Mouse (Mus musculus) stomach, embryonic 16.5 days (tissue): ENCODE measurements around the gene T. TPM values are rescaled to one million over a fixed set of nuclear protein-coding genes. Genes with fewer than 3 reads are reported as not detected.
"Not testable (repeated sequence)": the region's sequence is repeated elsewhere in the genome, so short reads cannot be mapped to it uniquely, and the experiment has no call there.

ENCODE experiments used
- ATAC-seq: fragments of 200-750 bp; cut with Nextera tagmentation; 2 replicates; pipeline ENCODE4 v1.8.0; 2017; ENCODE audit warnings: moderate number of reproducible peaks, moderate TSS enrichment; ENCODE audit not compliant: insufficient read depth, low FRiP score
- H3K27ac ChIP-seq: fragments of 300-500 bp; sonication (generic); 2 replicates; pipeline ENCODE4 v1.5.1; 2014; ENCODE audit warnings: low read length
- H3K27me3 ChIP-seq: fragments of 300-500 bp; sonication (generic); 2 replicates; pipeline ENCODE4 v1.6.1; 2014; ENCODE audit warnings: low read length, control low read depth, mixed read lengths; ENCODE audit not compliant: control insufficient read depth, insufficient read depth
- H3K36me3 ChIP-seq: fragments of 300-500 bp; sonication (generic); 2 replicates; pipeline ENCODE4 v1.6.1; 2014; ENCODE audit warnings: low read length; ENCODE audit not compliant: control insufficient read depth, insufficient read depth
- H3K4me1 ChIP-seq: fragments of 300-500 bp; sonication (generic); 2 replicates; pipeline ENCODE4 v1.6.1; 2014; ENCODE audit warnings: low read length, control low read depth, mixed read lengths; ENCODE audit not compliant: control insufficient read depth, insufficient read depth
- H3K4me2 ChIP-seq: fragments of 300-500 bp; sonication (generic); 2 replicates; pipeline ENCODE4 v1.6.1; 2014; ENCODE audit warnings: low read depth, low read length, mixed read lengths
- H3K4me3 ChIP-seq: fragments of 300-500 bp; sonication (generic); replicated peaks from 2 replicates; pipeline ENCODE4 v1.5.1; 2014; ENCODE audit warnings: mild to moderate bottlenecking, low read length
- H3K9ac ChIP-seq: fragments of 300-500 bp; sonication (generic); 2 replicates; pipeline ENCODE4 v1.6.1; 2014; ENCODE audit warnings: low read length
- H3K9me3 ChIP-seq: fragments of 300-500 bp; sonication (generic); replicated peaks from 2 replicates; pipeline ENCODE4 v1.6.1; 2016; ENCODE audit warnings: low read length, control low read depth; ENCODE audit not compliant: control insufficient read depth
- WGBS: fragments of 180-500 bp; shearing (Covaris S2); extraction: QIAGEN DNeasy Blood & Tissue Kit; methylation state at CpG from one replicate; pipeline ENCODE4 v1.1.7; 2014; 5-methylcytosine and 5-hydroxymethylcytosine counted together
- polyA plus RNA-seq: library from polyadenylated mRNA; unstranded; fragments of >200 nt; fragmentation: Nextera tagmentation; extraction: Ambion mirVana; gene quantifications from 2 replicates; pipeline ENCODE4 v1.2.1, GENCODE M21; 2015

Gene T
- polyA plus RNA-seq, 1 experiment from 2014 or later: 0.22 TPM

DNA sequence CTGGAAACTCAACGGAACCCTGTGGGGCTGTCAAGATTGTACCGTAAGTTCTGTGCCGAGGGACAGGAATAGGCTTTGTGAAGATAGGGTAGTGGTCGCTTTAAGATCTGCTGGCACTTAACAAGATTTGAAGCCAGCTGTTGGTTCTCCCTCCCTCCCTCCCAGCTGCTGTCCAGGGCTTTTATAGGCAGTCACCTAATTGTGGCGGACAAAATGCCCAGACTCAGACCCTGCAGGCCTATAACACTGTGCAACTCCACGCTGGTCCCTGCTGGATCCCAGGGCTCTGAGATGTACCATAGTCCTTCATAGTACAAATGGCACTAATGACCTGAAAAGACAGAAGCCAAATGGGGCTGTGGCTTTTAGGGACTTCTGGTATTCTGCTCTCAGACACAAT, 27.9 kb upstream of the T start:
- Histone ChIP-seq H3K9me3 (no peaks in the 10 kb centered on the region), H3K27ac (no peak overlapping the region), H3K27me3 (no peaks in the 10 kb centered on the region), H3K4me2 (no peak overlapping the region), H3K9ac (no peak overlapping the region), H3K4me1 (peaks cover 9% of the 10 kb centered on the region), H3K4me3 (no peak overlapping the region), H3K36me3 (no peaks in the 10 kb centered on the region)
- 48% methylated on average over 6 of the region's 6 CpGs for WGBS
- no peak for ATAC-seq

DNA sequence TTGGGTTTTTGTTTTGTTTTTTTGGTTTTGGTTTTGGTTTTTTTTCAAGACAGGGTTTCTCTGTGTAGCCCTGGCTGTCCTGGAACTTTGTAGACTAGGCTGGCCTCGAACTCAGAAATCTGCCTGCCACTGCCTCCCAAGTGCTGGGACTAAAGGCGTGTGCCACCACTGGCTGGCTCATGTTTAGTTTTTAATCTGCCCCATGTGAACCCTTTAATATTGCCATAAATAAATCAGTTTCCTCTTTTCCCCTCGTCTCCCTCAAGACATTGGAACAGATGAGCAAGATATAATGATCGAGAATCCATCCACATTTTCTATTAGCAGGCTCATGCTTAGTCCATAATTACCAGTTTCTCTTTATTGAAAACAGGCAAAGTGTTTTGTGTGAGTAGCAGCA, 26.2 kb upstream of the T start:
- not testable (repeated sequence) for H3K4me1 ChIP-seq, ATAC-seq, H3K4me2 ChIP-seq, H3K4me3 ChIP-seq, H3K9me3 ChIP-seq, H3K36me3 ChIP-seq, H3K27me3 ChIP-seq, H3K27ac ChIP-seq, H3K9ac ChIP-seq
- WGBS: 68% methylated on average over 4 of the region's 4 CpGs

DNA sequence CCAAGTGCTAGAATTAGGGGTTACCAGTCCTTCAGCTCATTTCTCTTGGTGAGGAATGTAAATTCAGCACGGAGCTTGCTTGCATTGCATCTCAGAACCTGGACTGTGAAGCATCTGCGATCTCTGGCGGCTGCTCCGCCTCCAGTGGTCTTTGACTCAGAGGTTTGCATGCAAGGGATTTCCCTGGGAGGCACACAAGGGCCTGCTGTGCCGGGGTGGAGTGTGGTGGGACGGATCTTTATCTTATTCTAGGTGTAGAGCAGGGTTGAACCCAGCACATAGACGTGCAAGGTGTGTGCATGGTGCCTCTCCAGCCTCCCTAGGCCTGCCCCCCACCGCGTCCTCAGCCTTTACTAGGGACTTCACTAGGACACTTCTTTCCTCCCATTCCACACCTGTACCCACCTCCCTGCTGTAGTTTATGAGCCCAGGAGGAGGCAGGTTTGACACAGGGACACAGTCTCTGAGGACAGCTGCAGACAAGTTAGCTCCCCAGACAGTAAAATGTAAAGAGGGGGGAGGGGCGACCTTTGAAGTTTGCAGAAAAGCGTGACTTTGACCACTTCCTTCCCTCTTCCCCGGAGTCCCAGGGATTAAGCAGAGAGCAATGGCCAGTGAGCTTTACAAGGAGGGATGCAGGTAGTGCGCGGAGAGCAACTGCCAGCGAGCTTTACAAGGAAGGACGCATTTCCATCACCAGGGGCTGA, 25.5 kb upstream of the T start:
- no peak overlapping the region; the same call in 1 of the 2 replicates for H3K9ac ChIP-seq
- 10% methylated on average over 16 of the region's 16 CpGs for WGBS
- H3K36me3 ChIP-seq: no peaks in the 10 kb centered on the region
- H3K4me2 ChIP-seq: 0 out of 2 replicates have a peak overlapping the region, but pooled peaks have one; percentile 9
- no peaks in the 10 kb centered on the region for H3K9me3 ChIP-seq
- H3K4me1 ChIP-seq: peaks cover 9% of the 10 kb centered on the region
- H3K27me3 ChIP-seq: no peaks in the 10 kb centered on the region
- 0 out of 2 replicates have a peak, but pooled peaks have one; percentile 8 for ATAC-seq
- H3K4me3 ChIP-seq: no peak overlapping the region
- no peak overlapping the region for H3K27ac ChIP-seq

DNA sequence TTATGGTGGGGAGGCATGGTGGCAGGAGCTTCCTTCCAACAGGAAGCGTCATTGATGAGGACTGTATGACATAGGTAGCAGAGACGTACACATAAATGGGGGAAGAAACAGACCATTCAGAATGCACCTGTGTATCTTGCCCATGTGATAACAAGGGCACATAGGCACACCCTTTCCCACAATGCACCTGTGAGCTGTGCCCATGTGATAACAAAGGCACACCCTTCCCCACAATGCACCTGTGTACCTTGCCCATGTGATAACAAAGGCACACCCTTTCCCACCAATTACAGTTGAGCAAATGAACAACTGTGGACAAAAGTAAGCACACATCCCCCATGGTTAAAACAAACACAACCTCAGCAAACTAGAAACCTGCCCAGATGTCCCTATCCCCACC, 23.9 kb upstream of the T start:
- no peaks in the 10 kb centered on the region for H3K9me3 ChIP-seq
- WGBS: 64% methylated on average over 2 of the region's 2 CpGs
- ATAC-seq: peak; percentile 64

DNA sequence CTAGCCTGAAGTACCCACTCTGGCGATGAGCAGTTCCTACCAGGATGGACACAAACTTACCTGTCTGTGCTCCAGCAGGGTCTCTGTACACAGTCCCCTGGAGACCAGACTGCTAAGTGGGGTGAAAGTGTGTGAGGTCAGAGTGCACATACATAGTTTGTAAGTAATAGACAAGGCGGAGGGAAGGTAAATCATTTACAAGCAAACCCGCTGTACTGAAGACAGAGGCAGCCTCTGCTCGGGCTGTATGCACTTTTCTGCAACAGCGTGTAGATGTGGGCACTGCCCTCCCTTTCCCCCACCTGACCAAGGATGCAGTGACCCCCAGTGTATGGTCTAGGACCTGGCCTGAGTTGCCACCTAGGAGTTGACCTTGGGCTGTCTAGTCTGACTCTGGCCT, 20.6 kb upstream of the T start:
- H3K27me3 ChIP-seq: no peaks in the 10 kb centered on the region
- H3K9ac ChIP-seq: no peak overlapping the region
- ATAC-seq: no peak
- no peak overlapping the region for H3K27ac ChIP-seq
- no peak overlapping the region for H3K4me3 ChIP-seq
- no peaks in the 10 kb centered on the region for H3K36me3 ChIP-seq
- 53% methylated on average over 5 of the region's 5 CpGs for WGBS
- no peak overlapping the region for H3K4me2 ChIP-seq
- no peaks in the 10 kb centered on the region for H3K9me3 ChIP-seq
- H3K4me1 ChIP-seq: peaks cover 13% of the 10 kb centered on the region

More for the DNA sequence above, 23.9 kb upstream of the T start:
- no peak overlapping the region for H3K4me3 ChIP-seq
- H3K27ac ChIP-seq: no peak overlapping the region; the same call in 1 of the 2 replicates
- no peak overlapping the region for H3K9ac ChIP-seq
- no peaks in the 10 kb centered on the region for H3K27me3 ChIP-seq
- no peaks in the 10 kb centered on the region for H3K36me3 ChIP-seq
- no peak overlapping the region for H3K4me2 ChIP-seq
- peaks cover 9% of the 10 kb centered on the region for H3K4me1 ChIP-seq

DNA sequence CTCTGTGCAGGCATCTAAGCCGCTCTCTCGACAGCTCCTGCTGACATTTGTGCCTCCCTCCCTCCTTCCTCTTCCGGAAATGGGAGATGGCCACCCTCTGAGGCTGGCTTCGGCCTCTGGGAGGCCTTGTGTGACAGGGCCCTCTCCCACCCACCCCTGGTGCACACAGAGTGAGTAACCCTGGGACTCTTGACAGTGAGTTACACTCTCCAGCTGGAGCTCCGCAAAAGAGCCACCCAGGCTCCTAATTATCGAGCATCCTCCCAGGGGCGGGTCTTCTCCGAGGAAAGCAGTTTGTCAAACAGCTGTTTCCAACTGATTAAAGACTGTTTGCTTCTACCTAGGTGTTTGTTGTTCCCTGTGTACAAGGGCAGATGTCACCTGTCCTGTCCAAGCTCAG, 18.7 kb upstream of the T start:
- H3K27me3 ChIP-seq: no peaks in the 10 kb centered on the region
- no peak overlapping the region for H3K27ac ChIP-seq
- no peaks in the 10 kb centered on the region for H3K36me3 ChIP-seq
- no peak overlapping the region for H3K4me3 ChIP-seq
- ATAC-seq: no peak
- H3K4me1 ChIP-seq: peaks cover 8% of the 10 kb centered on the region; the same call in 1 of the 2 replicates
- H3K4me2 ChIP-seq: no peak overlapping the region
- no peaks in the 10 kb centered on the region for H3K9me3 ChIP-seq
- 0 out of 2 replicates have a peak overlapping the region, but pooled peaks have one; percentile 12 for H3K9ac ChIP-seq
- WGBS: 21% methylated on average over 8 of the region's 8 CpGs

DNA sequence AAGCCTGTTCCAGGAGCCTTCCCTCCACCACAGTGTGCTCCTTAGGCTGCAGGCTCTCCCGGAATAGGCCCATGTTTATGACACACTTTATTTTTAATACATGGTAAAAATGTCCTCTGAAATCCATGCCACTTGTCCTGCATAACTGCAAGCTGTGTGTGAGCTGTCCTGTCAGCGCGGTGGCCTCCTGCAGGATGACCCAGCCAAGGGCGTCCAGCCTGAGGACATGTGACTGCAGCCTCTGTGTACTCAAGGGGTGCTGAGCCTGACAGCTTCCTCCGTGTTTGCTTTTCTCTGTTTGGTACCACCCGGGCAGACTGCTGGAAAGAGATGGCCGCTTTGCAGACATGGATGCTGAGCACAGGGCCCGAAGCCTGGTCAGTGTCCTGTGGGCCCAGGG, 17.4 kb upstream of the T start:
- no peaks in the 10 kb centered on the region for H3K27me3 ChIP-seq
- no peak overlapping the region for H3K4me3 ChIP-seq
- WGBS: 55% methylated on average over 8 of the region's 8 CpGs
- H3K27ac ChIP-seq: no peak overlapping the region
- no peaks in the 10 kb centered on the region for H3K36me3 ChIP-seq
- H3K4me2 ChIP-seq: no peak overlapping the region
- H3K9ac ChIP-seq: no peak overlapping the region
- H3K9me3 ChIP-seq: no peaks in the 10 kb centered on the region
- no peak for ATAC-seq
- H3K4me1 ChIP-seq: peaks cover 8% of the 10 kb centered on the region; the same call in 1 of the 2 replicates

DNA sequence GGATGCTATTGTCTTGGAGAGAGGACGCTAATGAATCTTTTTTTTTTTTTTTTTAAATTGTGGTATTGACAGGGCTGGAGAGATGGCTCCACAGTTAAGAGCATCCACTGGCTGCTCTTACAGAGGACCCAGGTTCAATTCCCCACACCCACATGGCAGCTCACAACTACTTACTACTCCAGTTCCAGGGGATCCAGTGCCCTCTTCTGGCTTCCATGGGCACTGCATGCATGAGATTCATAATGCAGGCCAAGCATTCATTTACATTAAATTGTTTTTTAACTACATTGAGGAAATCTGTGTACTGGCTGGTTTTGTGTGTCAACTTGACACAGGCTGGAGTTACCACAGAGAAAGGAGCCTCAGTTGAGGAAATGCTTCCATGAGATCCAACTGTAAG, 13.5 kb upstream of the T start:
- ATAC-seq: no peak
- Histone ChIP-seq H3K9ac (no peak overlapping the region), H3K27me3 (no peaks in the 10 kb centered on the region), H3K4me2 (no peak overlapping the region), H3K4me3 (no peak overlapping the region), H3K4me1 (peaks cover 4% of the 10 kb centered on the region; the same call in 1 of the 2 replicates), H3K36me3 (no peaks in the 10 kb centered on the region), H3K27ac (no peak overlapping the region), H3K9me3 (no peaks in the 10 kb centered on the region)
- WGBS: 83% methylated on average over 1 of the region's 1 CpGs

DNA sequence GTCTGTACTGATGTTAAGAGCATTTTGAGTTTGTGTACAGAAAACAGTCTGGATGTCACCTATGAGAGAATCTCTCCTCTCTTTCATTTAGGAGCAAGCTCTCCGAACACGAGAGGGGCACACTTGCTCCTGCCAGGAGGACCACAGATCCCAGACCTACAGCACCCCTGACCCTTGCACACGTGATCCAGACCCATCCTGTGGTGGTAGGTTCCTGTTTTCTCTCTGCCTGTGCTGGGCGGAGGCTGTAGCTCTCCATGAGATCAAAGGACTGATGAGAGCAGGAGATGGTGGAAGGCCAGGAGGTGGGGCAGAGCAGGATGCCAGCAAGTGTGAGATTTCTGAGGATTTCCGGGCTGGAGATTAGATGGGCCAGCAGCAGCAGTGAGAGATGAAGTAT, 12.7 kb upstream of the T start:
- no peaks in the 10 kb centered on the region for H3K4me1 ChIP-seq
- WGBS: 29% methylated on average over 5 of the region's 5 CpGs
- no peak overlapping the region for H3K27ac ChIP-seq
- no peak overlapping the region for H3K4me3 ChIP-seq
- H3K4me2 ChIP-seq: no peak overlapping the region
- H3K27me3 ChIP-seq: no peaks in the 10 kb centered on the region
- no peaks in the 10 kb centered on the region for H3K9me3 ChIP-seq
- no peak overlapping the region for H3K9ac ChIP-seq
- no peak for ATAC-seq
- no peaks in the 10 kb centered on the region for H3K36me3 ChIP-seq
